Mouse (Mus musculus) intestine, embryonic 14.5 days (tissue): ENCODE results near the gene Gfi1. TPM values are rescaled to one million over a fixed set of nuclear protein-coding genes. Genes with fewer than 3 reads are reported as not detected.

Experiments used
- ATAC-seq: fragments of 200-750 bp; cut with Nextera tagmentation; replicated peaks from 2 replicates; pipeline ENCODE4 v1.8.0; 2017; ENCODE audit warnings: low read depth, moderate number of reproducible peaks, moderate TSS enrichment, moderate library complexity; ENCODE audit not compliant: low FRiP score, low TSS enrichment
- DNase-seq: peaks from one replicate; pipeline ENCODE4 v3.0.0-alpha.2; 2018; ENCODE audit warnings: low spot score
- H3K27ac ChIP-seq: fragments of 300-500 bp; sonication (generic); 2 replicates; pipeline ENCODE4 v1.5.1; 2014; ENCODE audit warnings: low read depth, mild to moderate bottlenecking, control low read depth
- H3K27me3 ChIP-seq: fragments of 300-500 bp; sonication (generic); replicated peaks from 2 replicates; pipeline ENCODE4 v1.6.1; 2014; ENCODE audit warnings: low read length, control low read depth; ENCODE audit not compliant: control insufficient read depth, insufficient read depth
- H3K36me3 ChIP-seq: fragments of 300-500 bp; sonication (generic); 2 replicates; pipeline ENCODE4 v1.6.1; 2014; ENCODE audit warnings: low read length, control low read depth; ENCODE audit not compliant: control insufficient read depth, insufficient read depth
- H3K4me1 ChIP-seq: fragments of 300-500 bp; sonication (generic); replicated peaks from 2 replicates; pipeline ENCODE4 v1.6.1; 2014; ENCODE audit warnings: low read length, control low read depth, mixed read lengths; ENCODE audit not compliant: control insufficient read depth, insufficient read depth
- H3K4me2 ChIP-seq: fragments of 300-500 bp; sonication (generic); 2 replicates; pipeline ENCODE4 v1.6.1; 2014; ENCODE audit warnings: low read length
- H3K4me3 ChIP-seq: fragments of 300-500 bp; sonication (generic); 2 replicates; pipeline ENCODE4 v1.5.1; 2014; ENCODE audit warnings: low read depth, low read length, control low read depth, mixed read lengths
- H3K9ac ChIP-seq: fragments of 300-500 bp; sonication (generic); 2 replicates; pipeline ENCODE4 v1.6.1; 2014; ENCODE audit warnings: mild to moderate bottlenecking, low read length
- H3K9me3 ChIP-seq: fragments of 300-500 bp; sonication (generic); 2 replicates; pipeline ENCODE4 v1.6.1; 2016; ENCODE audit warnings: low read length, control low read depth; ENCODE audit not compliant: control insufficient read depth
- WGBS: fragments of 180-500 bp; shearing (Covaris S2); extraction: QIAGEN DNeasy Blood & Tissue Kit; methylation state at CpG from one replicate; pipeline ENCODE4 v1.1.7; 2014; 5-methylcytosine and 5-hydroxymethylcytosine counted together
- polyA plus RNA-seq: library from polyadenylated mRNA; unstranded; fragments of >200 nt; fragmentation: Nextera tagmentation; extraction: Ambion mirVana; gene quantifications from 2 replicates; pipeline ENCODE4 v1.2.1, GENCODE M21; 2014

The Gfi1 gene
- polyA plus RNA-seq, 1 experiment from 2014 or later: 1.4 TPM

- H3K4me3 ChIP-seq: no peak overlapping the region
- H3K4me2 ChIP-seq: no peak overlapping the region
- ATAC-seq (no peak), DNase-seq (no peak)
- H3K9ac ChIP-seq: no peak overlapping the region
- no peaks in the 10 kb centered on the region for H3K4me1 ChIP-seq
- no peaks in the 10 kb centered on the region for H3K9me3 ChIP-seq
- no peaks in the 10 kb centered on the region for H3K27me3 ChIP-seq
- 92% methylated on average over 7 of the region's 7 CpGs for WGBS
- peaks cover 6% of the 10 kb centered on the region; the same call in 1 of the 2 replicates for H3K36me3 ChIP-seq
- no peak overlapping the region for H3K27ac ChIP-seq
These were observed 27.8 kb upstream of the Gfi1 start for GRCm38 (mm10) chr5:107753656-107754055.

GRCm38 (mm10) chr5:107749229-107749916 is 23.5 kb upstream of the Gfi1 start:
- no peaks in the 10 kb centered on the region for H3K27me3 ChIP-seq
- ATAC-seq (no peak), DNase-seq (no peak)
- no peak overlapping the region for H3K4me3 ChIP-seq
- no peak overlapping the region for H3K9ac ChIP-seq
- no peaks in the 10 kb centered on the region for H3K4me1 ChIP-seq
- 49% methylated on average over 9 of the region's 9 CpGs for WGBS
- no peaks in the 10 kb centered on the region for H3K9me3 ChIP-seq
- peaks cover 18% of the 10 kb centered on the region; the same call in 1 of the 2 replicates for H3K36me3 ChIP-seq
- no peak overlapping the region for H3K4me2 ChIP-seq
- no peak overlapping the region for H3K27ac ChIP-seq

DNA sequence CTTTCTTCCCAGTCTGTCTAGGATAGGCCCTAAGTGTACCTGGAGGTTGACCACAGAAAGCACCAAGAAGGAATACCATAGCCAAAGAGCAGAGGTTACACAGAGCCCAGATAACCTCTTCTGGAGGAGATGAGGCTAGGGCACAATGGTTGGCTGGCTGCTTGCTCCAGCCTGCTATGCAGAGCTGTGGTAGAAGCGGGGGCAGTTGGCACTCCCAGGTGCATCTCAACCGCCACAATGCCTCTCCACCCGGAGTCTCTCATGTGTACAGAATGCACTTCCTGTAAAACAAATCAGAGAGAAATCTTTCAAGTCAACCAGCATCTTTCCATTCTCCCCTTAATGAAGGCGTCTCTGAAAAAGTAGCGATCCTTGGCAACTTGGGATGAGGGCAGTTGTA is 13.2 kb upstream of the Gfi1 start:
- no peak overlapping the region for H3K9ac ChIP-seq
- 94% methylated on average over 5 of the region's 5 CpGs for WGBS
- no peaks in the 10 kb centered on the region for H3K27me3 ChIP-seq
- H3K4me2 ChIP-seq: no peak overlapping the region
- no peaks in the 10 kb centered on the region for H3K4me1 ChIP-seq
- H3K9me3 ChIP-seq: no peaks in the 10 kb centered on the region
- DNase-seq (no peak), ATAC-seq (no peak)
- 0 out of 2 replicates have a peak, but pooled peaks cover 3% of the 10 kb centered on the region for H3K36me3 ChIP-seq
- H3K4me3 ChIP-seq: no peak overlapping the region
- H3K27ac ChIP-seq: no peak overlapping the region

- DNase-seq: no peak
- H3K27me3 ChIP-seq: no peaks in the 10 kb centered on the region
- H3K4me3 ChIP-seq: no peak overlapping the region
- 0 out of 2 replicates have a peak, but pooled peaks cover 3% of the 10 kb centered on the region for H3K36me3 ChIP-seq
- no peaks in the 10 kb centered on the region for H3K4me1 ChIP-seq
- ATAC-seq: no peak
- no peak overlapping the region for H3K4me2 ChIP-seq
- no peak overlapping the region for H3K27ac ChIP-seq
- H3K9ac ChIP-seq: no peak overlapping the region
- H3K9me3 ChIP-seq: no peaks in the 10 kb centered on the region
- WGBS: 78% methylated on average over 3 of the region's 3 CpGs
These were observed 12.5 kb upstream of the Gfi1 start for GRCm38 (mm10) chr5:107738296-107738695.

DNA sequence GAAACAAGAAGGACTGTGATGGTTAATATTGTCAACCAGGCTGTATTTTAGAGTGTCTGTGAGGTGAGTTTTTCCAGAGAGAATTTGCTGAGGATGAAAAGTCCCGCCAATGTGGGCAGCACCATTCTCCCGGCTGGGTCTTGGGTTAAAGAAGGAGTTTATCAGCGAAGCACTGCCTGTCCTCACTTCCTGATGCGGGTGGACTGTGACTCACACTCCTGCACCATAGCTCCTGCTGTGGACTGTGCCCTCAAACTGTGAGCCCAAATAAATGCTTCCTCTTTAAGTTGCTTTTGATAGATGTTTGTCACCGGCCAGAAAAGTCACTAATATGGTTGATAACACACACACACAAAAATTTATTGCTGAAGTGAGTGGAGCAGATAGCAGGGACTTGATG is 10.3 kb upstream of the Gfi1 start:
- no peaks in the 10 kb centered on the region for H3K36me3 ChIP-seq
- no peaks in the 10 kb centered on the region for H3K4me1 ChIP-seq
- 80% methylated on average over 5 of the region's 5 CpGs for WGBS
- H3K27ac ChIP-seq: no peak overlapping the region
- ATAC-seq (no peak), DNase-seq (no peak)
- no peak overlapping the region for H3K9ac ChIP-seq
- no peak overlapping the region for H3K4me2 ChIP-seq
- no peak overlapping the region for H3K4me3 ChIP-seq
- H3K27me3 ChIP-seq: peaks cover 6% of the 10 kb centered on the region; the same call in 1 of the 2 replicates
- H3K9me3 ChIP-seq: no peaks in the 10 kb centered on the region

DNA sequence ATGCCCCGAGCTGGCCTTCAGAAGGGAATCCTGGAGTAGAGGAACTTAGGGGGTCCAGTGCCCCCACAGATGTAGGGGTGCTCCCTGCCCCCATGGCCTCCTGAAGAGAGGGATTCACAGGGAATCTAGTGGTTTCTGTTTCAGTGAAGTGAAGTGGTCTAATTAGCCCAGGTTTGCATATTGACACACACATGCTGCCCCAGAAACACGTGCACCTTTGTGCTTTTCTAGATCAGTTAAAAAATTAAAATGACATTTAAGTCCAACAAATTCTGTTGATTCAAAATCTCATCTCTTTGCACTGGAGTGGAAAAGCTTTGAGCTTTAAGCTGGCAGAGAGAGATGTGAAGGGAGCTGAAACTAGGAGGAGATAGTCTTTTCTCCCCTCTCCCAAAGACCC is 6.0 kb upstream of the Gfi1 start:
- no peak overlapping the region for H3K9ac ChIP-seq
- no peaks in the 10 kb centered on the region for H3K36me3 ChIP-seq
- no peak for ATAC-seq
- no peaks in the 10 kb centered on the region for H3K4me1 ChIP-seq
- peaks cover 45% of the 10 kb centered on the region for H3K27me3 ChIP-seq
- no peak overlapping the region for H3K4me2 ChIP-seq
- no peak overlapping the region for H3K27ac ChIP-seq
- no peak overlapping the region for H3K4me3 ChIP-seq
- no peak for DNase-seq
- no peaks in the 10 kb centered on the region for H3K9me3 ChIP-seq
- WGBS: 48% methylated on average over 2 of the region's 2 CpGs

DNA sequence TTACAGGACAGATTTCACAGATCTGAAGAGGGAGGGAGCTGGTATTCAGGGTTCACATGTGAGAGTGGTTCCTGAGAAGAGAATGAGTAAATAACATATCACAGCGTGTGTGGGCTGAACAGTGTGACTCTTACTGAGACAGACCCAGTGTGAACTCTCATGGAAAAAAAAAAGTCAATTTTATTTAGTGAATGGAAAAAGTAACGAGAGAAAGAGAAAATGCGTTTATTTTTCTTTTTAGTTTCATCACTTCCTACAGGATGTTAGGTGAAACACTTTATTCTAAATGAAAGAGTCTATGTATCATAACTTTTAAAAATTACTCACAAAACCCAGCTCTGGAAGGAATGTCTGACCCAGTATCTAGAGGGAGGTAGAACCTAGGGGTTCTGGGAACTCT is 5.6 kb upstream of the Gfi1 start:
- peaks cover 50% of the 10 kb centered on the region for H3K27me3 ChIP-seq
- ATAC-seq: no peak
- H3K9me3 ChIP-seq: no peaks in the 10 kb centered on the region
- no peak overlapping the region for H3K4me3 ChIP-seq
- 47% methylated on average over 3 of the region's 3 CpGs for WGBS
- peaks cover 4% of the 10 kb centered on the region; the same call in 1 of the 2 replicates for H3K4me1 ChIP-seq
- no peaks in the 10 kb centered on the region for H3K36me3 ChIP-seq
- DNase-seq: no peak
- no peak overlapping the region for H3K4me2 ChIP-seq
- H3K9ac ChIP-seq: no peak overlapping the region
- no peak overlapping the region for H3K27ac ChIP-seq

GRCm38 (mm10) chr5:107727007-107727402 is 1.2 kb upstream of the Gfi1 start:
- H3K9me3 ChIP-seq: no peaks in the 10 kb centered on the region
- 24% methylated on average over 12 of the region's 12 CpGs for WGBS
- H3K4me3 ChIP-seq: no peak overlapping the region
- peaks cover 26% of the 10 kb centered on the region; the same call in 1 of the 2 replicates for H3K4me1 ChIP-seq
- no peak overlapping the region for H3K4me2 ChIP-seq
- H3K9ac ChIP-seq: no peak overlapping the region
- H3K27ac ChIP-seq: no peak overlapping the region
- DNase-seq: peak; percentile 68
- ATAC-seq: no peak
- no peaks in the 10 kb centered on the region for H3K36me3 ChIP-seq
- H3K27me3 ChIP-seq: peaks cover 94% of the 10 kb centered on the region
